Mouse (Mus musculus): ENCODE data around the gene Mpo. TPM values are rescaled to one million over a fixed set of nuclear protein-coding genes. Genes with fewer than 3 reads are reported as not detected.

Mpo gene
- 6,503 and 9,975 TPM in 2 replicates for polyA plus RNA-seq (2012)

GRCm38 (mm10) chr11:87793460-87793859 is at the start of gene Mpo:
Mpo (plus strand) TSS chr11:87793581.

DNA sequence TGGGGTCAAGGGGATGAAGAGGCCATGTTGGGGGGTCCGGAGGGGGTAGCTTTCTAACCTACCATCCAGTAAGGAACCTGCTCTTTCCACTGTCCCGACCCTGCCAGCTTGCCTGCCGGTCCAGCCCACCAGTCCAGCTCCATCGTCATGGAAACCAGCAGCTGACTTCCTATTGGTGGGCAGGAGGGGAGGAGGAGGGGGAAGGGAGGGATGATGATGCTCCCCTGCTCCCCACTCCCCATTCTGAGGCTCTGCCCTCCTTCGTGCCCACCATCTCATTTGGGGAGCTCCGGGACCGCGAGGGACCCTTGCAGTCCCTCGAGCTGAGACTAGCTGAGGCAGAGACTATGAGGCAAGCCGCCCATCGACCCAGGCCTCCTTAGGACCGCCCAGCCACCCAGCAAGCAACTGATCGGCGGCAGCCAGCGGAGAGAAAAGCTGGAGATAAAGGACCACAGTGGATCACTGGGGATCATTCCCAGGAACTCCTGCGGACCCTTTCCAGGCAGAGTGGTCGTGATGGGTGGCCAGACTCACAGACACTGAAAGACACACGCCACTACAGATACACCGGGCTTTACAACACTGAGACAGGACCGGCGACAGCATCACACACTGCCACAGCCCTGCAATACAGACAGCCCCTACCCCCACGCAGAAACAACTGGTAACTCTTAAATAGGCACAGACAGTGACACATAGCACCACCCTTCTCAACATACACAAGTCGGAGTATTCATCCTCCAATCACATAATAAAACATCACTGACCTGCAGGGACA is 32.9 kb upstream of the Mpo start, which contains the start of gene Tspoap1:
TSS of gene Tspoap1 (plus strand) at position 241 of the 781 bp plus-strand sequence.

DNA sequence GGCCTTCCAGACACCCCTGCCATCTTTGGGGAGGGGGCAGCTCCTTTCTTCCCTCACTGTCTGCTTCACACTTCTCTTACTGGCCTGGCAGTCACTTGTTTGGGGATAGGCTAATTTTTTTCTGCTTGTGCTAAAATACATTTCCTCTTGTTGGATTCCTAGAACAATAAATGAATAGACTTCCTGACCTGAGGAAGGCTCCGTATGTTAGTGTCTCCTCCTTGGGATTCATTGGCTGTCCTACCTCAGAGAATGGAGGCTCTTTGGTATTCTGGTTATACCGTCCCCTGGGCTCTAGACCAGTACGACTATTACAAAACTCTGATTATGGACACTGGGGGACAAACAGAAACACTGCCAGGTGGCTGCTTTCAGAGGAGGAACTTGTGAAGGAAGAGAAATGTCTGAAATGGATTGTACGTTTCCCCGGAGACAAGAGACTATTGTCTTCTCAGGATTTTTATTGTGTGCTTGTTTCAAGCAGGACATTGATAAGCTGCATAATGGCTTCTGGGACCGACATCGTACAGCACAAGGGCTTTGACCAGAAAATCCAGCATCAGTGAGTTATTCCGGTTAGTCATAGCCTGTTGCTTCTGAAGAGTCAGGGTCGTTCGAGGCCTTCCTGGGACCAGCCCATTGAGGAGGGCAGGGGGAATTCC is 35.0 kb downstream of the Mpo start, which contains the start of gene Lpo:
TSS of gene Lpo (minus strand) at position 51 of the 662 bp plus-strand sequence.

GRCm38 (mm10) chr11:87852690-87853596 is 59.6 kb downstream of the Mpo start, which contains the start of gene Mks1:
Mks1 (plus strand) TSS chr11:87853215.

Other genes starting within 250 kb of the Mpo start
- gene Gm11492, start 226.9 kb upstream of the Mpo start, polyA plus RNA-seq (2012) = not detected in 2 replicates
- gene Sept4, start 224.7 kb upstream of the Mpo start, polyA plus RNA-seq (2012) = 3.1 and 3.9 TPM in 2 replicates
- 13.7 and 14.9 TPM in 2 replicates for gene Mtmr4, start 201.4 kb upstream of the Mpo start, polyA plus RNA-seq (2012)
- 0.01 TPM in 1 of 2 replicates, not detected in the other for gene Hsf5, start 176.4 kb upstream of the Mpo start, polyA plus RNA-seq (2012)
- 1.6 and 3.4 TPM in 2 replicates for gene Rnf43, start 130.9 kb upstream of the Mpo start, polyA plus RNA-seq (2012)
- gene Supt4a, start 56.0 kb upstream of the Mpo start, polyA plus RNA-seq (2012) = 9.4 and 14.6 TPM in 2 replicates
- gene Tspoap1, start 33.0 kb upstream of the Mpo start, polyA plus RNA-seq (2012) = 73.7 and 77.6 TPM in 2 replicates
- gene Lpo, start 34.7 kb downstream of the Mpo start, polyA plus RNA-seq (2012) = not detected in 2 replicates
- gene Mks1, start 59.6 kb downstream of the Mpo start, polyA plus RNA-seq (2012) = 7.8 and 10.5 TPM in 2 replicates
- 26.0 and 28.7 TPM in 2 replicates for gene Epx, start 82.0 kb downstream of the Mpo start, polyA plus RNA-seq (2012)
- gene Olfr462, start 98.7 kb downstream of the Mpo start, polyA plus RNA-seq (2012) = 0.09 TPM in 1 of 2 replicates, not detected in the other
- gene Olfr463, start 103.8 kb downstream of the Mpo start, polyA plus RNA-seq (2012) = 0.09 TPM in 1 of 2 replicates, not detected in the other
- gene Olfr464, start 127.4 kb downstream of the Mpo start, polyA plus RNA-seq (2012) = not detected in 2 replicates
- 44.7 and 68.1 TPM in 2 replicates for gene Dynll2, start 194.0 kb downstream of the Mpo start, polyA plus RNA-seq (2012)